Mouse (Mus musculus): ENCODE measurements around the gene Arnt. TPM values are rescaled to one million over a fixed set of nuclear protein-coding genes. Genes with fewer than 3 reads are reported as not detected.

Gene Arnt
- total RNA-seq, 1 experiment, result 25.1 TPM

DNA sequence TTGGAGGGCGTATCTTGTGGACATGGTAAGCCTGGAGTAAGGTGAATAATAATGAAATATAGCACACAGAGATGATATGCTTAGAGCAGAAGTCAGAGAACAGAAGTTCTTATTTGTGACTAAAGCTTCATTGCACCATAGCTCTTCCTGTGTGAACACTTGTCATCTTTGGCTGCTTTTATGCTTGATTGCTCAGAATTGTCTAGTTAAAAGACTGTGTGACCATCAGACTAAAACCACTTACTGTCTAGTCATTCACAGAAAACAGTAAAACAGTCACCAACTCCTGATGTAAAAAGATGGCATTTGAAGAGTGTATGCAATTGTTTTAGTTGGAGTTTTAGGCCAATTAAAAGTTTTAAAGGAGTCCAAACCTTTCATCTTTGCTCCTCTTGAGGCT is 44.8 kb downstream of the Arnt start:
- H3K4me1 ChIP-seq (ENCODE audit: control insufficient read depth in 2 of 2, insufficient read depth in 2 of 2, low read length in 2 of 2, poor library complexity in 1 of 2), result no peaks in the 10 kb centered on the region
- no peak for DNase-seq (ENCODE audit: low read depth, low spot score)
- in situ Hi-C loops (cut with MboI; ENCODE audit: low sequenced_read_pairs in 2 of 2, unreplicated experiment in 2 of 2), result no loop called here
- TF ChIP-seq MAFK (IDR thresholded peaks at IDR 0.05; ENCODE audit: insufficient read depth, low read depth, low read length), result no peak
- no peak for TF ChIP-seq HCFC1 (IDR thresholded peaks at IDR 0.05; ENCODE audit: borderline replicate concordance, insufficient read depth, low read length)
- TF ChIP-seq ZC3H11A (IDR thresholded peaks at IDR 0.05; ENCODE audit: borderline replicate concordance, low read depth, low read length), result no peak
- no peak for TF ChIP-seq ZNF384 (IDR thresholded peaks at IDR 0.05; ENCODE audit: low read depth, low read length)
- TF ChIP-seq CHD2 (IDR thresholded peaks at IDR 0.05; ENCODE audit: low read depth, low read length), result no peak
- H3K9ac ChIP-seq (ENCODE audit: insufficient read depth, low read depth, low read length, poor library complexity, severe bottlenecking), result no peak overlapping the region
- H3K9me3 ChIP-seq (ENCODE audit: control insufficient read depth, insufficient read depth, low read depth, low read length), result no peaks in the 10 kb centered on the region
- H3K4me3 ChIP-seq (ENCODE audit: insufficient read depth in 1 of 2, low read depth in 1 of 2, low read length in 2 of 2, poor library complexity in 1 of 2, severe bottlenecking in 1 of 2), result no peak overlapping the region
- H3K36me3 ChIP-seq (ENCODE audit: control insufficient read depth, insufficient read depth, low read length, poor library complexity, severe bottlenecking), result peaks cover 7% of the 10 kb centered on the region
- no peak overlapping the region for H3K27ac ChIP-seq (ENCODE audit: insufficient read depth, low read depth, low read length, poor library complexity, severe bottlenecking)

- H3K4me3 ChIP-seq (ENCODE audit: insufficient read depth in 1 of 2, low read depth in 1 of 2, low read length in 2 of 2, poor library complexity in 1 of 2, severe bottlenecking in 1 of 2), result no peak overlapping the region
- no peak for DNase-seq (ENCODE audit: low read depth, low spot score)
- H3K27ac ChIP-seq (ENCODE audit: insufficient read depth, low read depth, low read length, poor library complexity, severe bottlenecking), result no peak overlapping the region
- no peak overlapping the region for H3K9ac ChIP-seq (ENCODE audit: insufficient read depth, low read depth, low read length, poor library complexity, severe bottlenecking)
- no peaks in the 10 kb centered on the region for H3K9me3 ChIP-seq (ENCODE audit: control insufficient read depth, insufficient read depth, low read depth, low read length)
- H3K4me1 ChIP-seq (ENCODE audit: control insufficient read depth in 2 of 2, insufficient read depth in 2 of 2, low read length in 2 of 2, poor library complexity in 1 of 2), result no peaks in the 10 kb centered on the region
- H3K36me3 ChIP-seq (ENCODE audit: control insufficient read depth, insufficient read depth, low read length, poor library complexity, severe bottlenecking), result peaks cover 18% of the 10 kb centered on the region
- TF ChIP-seq ZNF384 (IDR thresholded peaks at IDR 0.05; ENCODE audit: low read depth, low read length), result no peak
- TF ChIP-seq CHD2 (IDR thresholded peaks at IDR 0.05; ENCODE audit: low read depth, low read length), result no peak
- TF ChIP-seq MAFK (IDR thresholded peaks at IDR 0.05; ENCODE audit: insufficient read depth, low read depth, low read length), result no peak
- no peak for TF ChIP-seq ZC3H11A (IDR thresholded peaks at IDR 0.05; ENCODE audit: borderline replicate concordance, low read depth, low read length)
- no peak for TF ChIP-seq HCFC1 (IDR thresholded peaks at IDR 0.05; ENCODE audit: borderline replicate concordance, insufficient read depth, low read length)
- in situ Hi-C loops (cut with MboI; ENCODE audit: low sequenced_read_pairs in 2 of 2, unreplicated experiment in 2 of 2), result no loop called here
Measured at GRCm38 (mm10) chr3:95486421-95486820, 52.2 kb downstream of the Arnt start.

- Histone ChIP-seq H3K4me1 (ENCODE audit: control insufficient read depth in 2 of 2, insufficient read depth in 2 of 2, low read length in 2 of 2, poor library complexity in 1 of 2) (no peaks in the 10 kb centered on the region), H3K36me3 (ENCODE audit: control insufficient read depth, insufficient read depth, low read length, poor library complexity, severe bottlenecking) (peaks cover 23% of the 10 kb centered on the region), H3K4me3 (ENCODE audit: insufficient read depth in 1 of 2, low read depth in 1 of 2, low read length in 2 of 2, poor library complexity in 1 of 2, severe bottlenecking in 1 of 2) (no peak overlapping the region), H3K9me3 (ENCODE audit: control insufficient read depth, insufficient read depth, low read depth, low read length) (no peaks in the 10 kb centered on the region), H3K9ac (ENCODE audit: insufficient read depth, low read depth, low read length, poor library complexity, severe bottlenecking) (no peak overlapping the region), H3K27ac (ENCODE audit: insufficient read depth, low read depth, low read length, poor library complexity, severe bottlenecking) (no peak overlapping the region)
- no peak for DNase-seq (ENCODE audit: low read depth, low spot score)
- no peak for TF ChIP-seq CHD2 (IDR thresholded peaks at IDR 0.05; ENCODE audit: low read depth, low read length)
- TF ChIP-seq ZC3H11A (IDR thresholded peaks at IDR 0.05; ENCODE audit: borderline replicate concordance, low read depth, low read length), result no peak
- TF ChIP-seq MAFK (IDR thresholded peaks at IDR 0.05; ENCODE audit: insufficient read depth, low read depth, low read length), result no peak
- TF ChIP-seq ZNF384 (IDR thresholded peaks at IDR 0.05; ENCODE audit: low read depth, low read length), result no peak
- no peak for TF ChIP-seq HCFC1 (IDR thresholded peaks at IDR 0.05; ENCODE audit: borderline replicate concordance, insufficient read depth, low read length)
- in situ Hi-C loops (cut with MboI; ENCODE audit: low sequenced_read_pairs in 2 of 2, unreplicated experiment in 2 of 2), result no loop called here
Measured at GRCm38 (mm10) chr3:95488679-95489078, 54.5 kb downstream of the Arnt start.

DNA sequence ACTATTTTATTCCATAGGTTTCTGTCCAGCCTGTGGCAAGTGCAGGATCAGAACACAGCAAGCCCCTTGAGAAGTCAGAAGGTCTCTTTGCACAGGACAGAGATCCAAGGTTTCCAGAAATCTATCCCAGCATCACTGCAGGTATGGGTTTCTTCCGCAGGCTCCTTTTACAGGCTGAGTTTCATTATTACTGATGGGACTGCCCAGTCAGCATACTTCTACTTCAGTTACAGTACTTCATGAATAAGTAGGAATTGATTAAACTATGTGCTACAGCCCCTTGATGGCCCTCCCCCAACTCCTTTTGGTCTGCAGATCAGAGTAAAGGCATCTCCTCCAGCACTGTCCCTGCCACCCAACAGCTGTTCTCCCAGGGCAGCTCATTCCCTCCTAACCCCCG is 56.0 kb downstream of the Arnt start:
- Histone ChIP-seq H3K9me3 (ENCODE audit: control insufficient read depth, insufficient read depth, low read depth, low read length) (no peaks in the 10 kb centered on the region), H3K36me3 (ENCODE audit: control insufficient read depth, insufficient read depth, low read length, poor library complexity, severe bottlenecking) (peaks cover 26% of the 10 kb centered on the region)

GRCm38 (mm10) chr3:95494342-95494741 is 60.2 kb downstream of the Arnt start:
- H3K36me3 ChIP-seq (ENCODE audit: control insufficient read depth, insufficient read depth, low read length, poor library complexity, severe bottlenecking), result peaks cover 24% of the 10 kb centered on the region
- no peak for TF ChIP-seq MAFK (IDR thresholded peaks at IDR 0.05; ENCODE audit: insufficient read depth, low read depth, low read length)
- in situ Hi-C loops (cut with MboI; ENCODE audit: low sequenced_read_pairs in 2 of 2, unreplicated experiment in 2 of 2), result no loop called here
- H3K9ac ChIP-seq (ENCODE audit: insufficient read depth, low read depth, low read length, poor library complexity, severe bottlenecking), result no peak overlapping the region
- H3K27ac ChIP-seq (ENCODE audit: insufficient read depth, low read depth, low read length, poor library complexity, severe bottlenecking), result no peak overlapping the region
- DNase-seq (ENCODE audit: low read depth, low spot score), result no peak
- H3K4me3 ChIP-seq (ENCODE audit: insufficient read depth in 1 of 2, low read depth in 1 of 2, low read length in 2 of 2, poor library complexity in 1 of 2, severe bottlenecking in 1 of 2), result no peak overlapping the region
- no peaks in the 10 kb centered on the region for H3K4me1 ChIP-seq (ENCODE audit: control insufficient read depth in 2 of 2, insufficient read depth in 2 of 2, low read length in 2 of 2, poor library complexity in 1 of 2)
- no peaks in the 10 kb centered on the region for H3K9me3 ChIP-seq (ENCODE audit: control insufficient read depth, insufficient read depth, low read depth, low read length)

More for the DNA sequence above, 56.0 kb downstream of the Arnt start:
- no peak overlapping the region for H3K9ac ChIP-seq (ENCODE audit: insufficient read depth, low read depth, low read length, poor library complexity, severe bottlenecking)
- H3K27ac ChIP-seq (ENCODE audit: insufficient read depth, low read depth, low read length, poor library complexity, severe bottlenecking), result no peak overlapping the region
- H3K4me3 ChIP-seq (ENCODE audit: insufficient read depth in 1 of 2, low read depth in 1 of 2, low read length in 2 of 2, poor library complexity in 1 of 2, severe bottlenecking in 1 of 2), result no peak overlapping the region
- in situ Hi-C loops (cut with MboI; ENCODE audit: low sequenced_read_pairs in 2 of 2, unreplicated experiment in 2 of 2), result no loop called here
- DNase-seq (ENCODE audit: low read depth, low spot score), result no peak
- no peaks in the 10 kb centered on the region for H3K4me1 ChIP-seq (ENCODE audit: control insufficient read depth in 2 of 2, insufficient read depth in 2 of 2, low read length in 2 of 2, poor library complexity in 1 of 2)
- TF ChIP-seq MAFK (IDR thresholded peaks at IDR 0.05; ENCODE audit: insufficient read depth, low read depth, low read length) (no peak), CHD2 (IDR thresholded peaks at IDR 0.05; ENCODE audit: low read depth, low read length) (no peak), ZNF384 (IDR thresholded peaks at IDR 0.05; ENCODE audit: low read depth, low read length) (no peak), HCFC1 (IDR thresholded peaks at IDR 0.05; ENCODE audit: borderline replicate concordance, insufficient read depth, low read length) (no peak), ZC3H11A (IDR thresholded peaks at IDR 0.05; ENCODE audit: borderline replicate concordance, low read depth, low read length) (no peak)

Measured in ES-E14 (cell line).